Mouse (Mus musculus): Measurements from ENCODE around the gene Gm38394. TPM values are rescaled to one million over a fixed set of nuclear protein-coding genes. Genes with fewer than 3 reads are reported as not detected.

Gm38394 gene
- total RNA-seq, 4 experiments from 2014 or later: 11.2 to 15.3 (median 13.6) TPM

- DNase-seq (ENCODE audit: low spot score): no peak
Observed at GRCm38 (mm10) chr1:133585995-133586537, 75.1 kb downstream of the Gm38394 start.

- DNase-seq (ENCODE audit: low spot score): no peak
Observed at GRCm38 (mm10) chr1:133571293-133571692, 89.8 kb downstream of the Gm38394 start.

Other genes starting within 250 kb of the Gm38394 start
- 10 to 100 TPM; 11.0 to 14.4 (median 13.9) TPM for gene Sox13, start 236.9 kb downstream of the Gm38394 start, total RNA-seq (2022)
- gene Snrpe, start 51.0 kb downstream of the Gm38394 start, total RNA-seq (2022): 10 to 100 TPM; 56.9 to 65.9 (median 62.7) TPM
- 1 to 10 TPM; 2.0 to 4.7 (median 3.3) TPM for gene Zbed6, start 433 bp downstream of the Gm38394 start, total RNA-seq (2022)
- under 1 TPM in 3 of 4 experiments, not detected in 1; 0.19 to 0.38 (median 0.23) TPM for gene Lax1, start 28.8 kb upstream of the Gm38394 start, total RNA-seq (2022)
- gene Atp2b4, start 139.7 kb upstream of the Gm38394 start, total RNA-seq (2022): 10 to 100 TPM; 15.9 to 20.8 (median 18.8) TPM
- under 1 TPM in 2 of 4 experiments, not detected in 2; 0.31 to 0.44 TPM for gene Optc, start 246.7 kb upstream of the Gm38394 start, total RNA-seq (2022)